Mouse (Mus musculus) lung, adult 2 months (tissue): ENCODE data around the gene Myof.

Experiments
- CTCF ChIP-seq: fragments of 200-500 bp; IDR thresholded peaks from 2 replicates; pipeline ENCODE4 v1.5.1; 2011; ENCODE audit warnings: mild to moderate bottlenecking, low read length, control low read depth; ENCODE audit not compliant: insufficient read depth
- POLR2A ChIP-seq: fragments of 200-500 bp; IDR thresholded peaks from 2 replicates; pipeline ENCODE4 v1.6.1; 2011; ENCODE audit warnings: low read depth, mild to moderate bottlenecking, control low read depth, low read length, borderline replicate concordance; ENCODE audit errors: extremely low read depth

DNA sequence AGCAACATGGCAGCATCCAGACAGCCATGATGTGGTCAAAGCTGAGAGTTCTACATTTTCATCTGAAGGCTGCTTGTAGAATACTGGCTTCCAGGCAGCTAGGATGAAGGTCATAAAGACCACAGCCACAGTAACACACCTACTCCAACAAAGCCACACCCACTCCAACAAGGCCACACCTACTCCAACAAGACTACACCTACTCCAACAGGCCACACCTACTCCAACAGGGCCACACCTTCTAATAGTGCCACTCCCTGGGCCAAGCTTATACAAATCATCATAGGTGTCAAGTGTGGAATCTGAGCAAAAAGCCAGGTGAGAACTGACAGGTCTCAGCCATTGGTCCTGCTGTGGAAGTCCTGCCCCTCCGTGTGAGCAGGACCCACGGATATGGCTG, 152.4 kb downstream of the Myof start:
- no peak for TF ChIP-seq CTCF
- TF ChIP-seq POLR2A = no peak
